Mouse (Mus musculus) midbrain, embryonic 16.5 days (tissue): ENCODE results near the gene Wnt9a. TPM values are rescaled to one million over a fixed set of nuclear protein-coding genes. Genes with fewer than 3 reads are reported as not detected.

Experiments used
- microRNA-seq: library from miRNA; unstranded; fragments of <30 nt; microRNA quantifications from one replicate; pipeline ENCODE4, GENCODE M21; 2017
- polyA plus RNA-seq: library from polyadenylated mRNA; unstranded; fragments of >200 nt; fragmentation: Nextera tagmentation; extraction: Ambion mirVana; gene quantifications from 2 replicates; pipeline ENCODE4 v1.2.1, GENCODE M21; 2015

Wnt9a gene
- polyA plus RNA-seq, 1 experiment from 2014 or later = 3.6 TPM

Small RNAs within 50 kb of the gene (microRNA-seq; reads per million reads assigned to microRNA genes)
- gene Gm24756 = not detected

Other genes starting within 250 kb of the Wnt9a start
- gene Obscn, start 170.5 kb upstream of the Wnt9a start, polyA plus RNA-seq = 0.29 and 0.36 TPM in 2 replicates
- gene Iba57, start 143.2 kb upstream of the Wnt9a start, polyA plus RNA-seq = 7.3 and 7.6 TPM in 2 replicates
- gene Gjc2, start 123.7 kb upstream of the Wnt9a start, polyA plus RNA-seq = 0.21 and 0.30 TPM in 2 replicates
- 242 and 261 TPM in 2 replicates for gene Guk1, start 114.7 kb upstream of the Wnt9a start, polyA plus RNA-seq
- 80.3 and 91.1 TPM in 2 replicates for gene Mrpl55, start 104.4 kb upstream of the Wnt9a start, polyA plus RNA-seq
- gene 2310033P09Rik, start 98.6 kb upstream of the Wnt9a start, polyA plus RNA-seq = 25.0 and 25.2 TPM in 2 replicates
- 644 and 651 TPM in 2 replicates for gene Arf1, start 78.7 kb upstream of the Wnt9a start, polyA plus RNA-seq
- gene Wnt3a, start 16.2 kb upstream of the Wnt9a start, polyA plus RNA-seq = 0.21 and 0.26 TPM in 2 replicates
- gene Prss38, start 68.7 kb downstream of the Wnt9a start, polyA plus RNA-seq = not detected in 2 replicates
- 17.9 and 18.3 TPM in 2 replicates for gene Jmjd4, start 143.1 kb downstream of the Wnt9a start, polyA plus RNA-seq
- 557 and 614 TPM in 2 replicates for gene Snap47, start 144.3 kb downstream of the Wnt9a start, polyA plus RNA-seq
- gene Zfp867, start 165.5 kb downstream of the Wnt9a start, polyA plus RNA-seq = 14.2 and 14.4 TPM in 2 replicates
- gene Zkscan17, start 219.8 kb downstream of the Wnt9a start, polyA plus RNA-seq = 13.4 TPM in 2 replicates
- 0.09 and 0.34 TPM in 2 replicates for gene Nlrp3, start 234.6 kb downstream of the Wnt9a start, polyA plus RNA-seq